11 mouse cellular contexts compared by ENCODE assay signal in the genomic region with DNA sequence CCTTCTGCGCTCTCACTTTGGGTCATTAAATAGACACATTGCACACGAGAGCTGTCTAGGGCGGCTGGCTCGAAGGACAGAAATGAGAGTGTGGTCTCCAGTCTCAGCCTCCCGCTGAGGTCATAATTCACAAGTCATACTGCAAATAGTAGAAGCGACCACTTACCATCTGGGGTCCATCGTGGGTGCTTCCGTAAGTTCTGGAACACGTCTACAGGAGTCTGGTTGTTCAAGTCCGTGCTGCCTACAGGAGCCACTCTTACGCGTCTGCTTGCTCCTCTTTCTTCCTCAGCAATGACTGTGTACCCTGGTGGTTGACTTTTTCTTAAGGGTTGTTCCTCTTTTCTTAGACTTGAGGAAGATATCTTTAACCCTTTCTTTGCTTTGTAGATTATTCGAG. TPM values are rescaled to one million over a fixed set of nuclear protein-coding genes. Genes with fewer than 3 reads are reported as not detected.
DNase-seq lines count a peak whose midpoint lies in the region; ATAC-seq lines count a peak whose summit lies in the region.
"Had no signal": no experiment of that assay in that cellular context is flagged by ENCODE, and none has a peak within 500 bp of the region (broad histone marks: within the 10 kb centered on the region; RNA-seq: fewer than 3 reads in every experiment).

Cd86 (minus strand) TSS at position 300 of the 400 bp plus-strand sequence.

- intact Hi-C loops in left cerebral cortex, postnatal 36 days (cut with DNase I): no loop called here

- WGBS in heart, embryonic 12.5 days: 84% methylated on average over 13 of the region's 13 CpGs

- H3K9ac ChIP-seq in heart, embryonic 12.5 days: no peak within 1 kb of the TSS
- H3K9ac ChIP-seq: neural tube, embryonic 12.5 days had no signal

- H3K27ac ChIP-seq in heart, embryonic 12.5 days (ENCODE audit: poor library complexity, severe bottlenecking): no peak within 1 kb of the TSS
- H3K27ac ChIP-seq: neural tube, embryonic 12.5 days had no signal

- H3K9me3 ChIP-seq in heart, embryonic 12.5 days (replicated peaks): no peaks in the 10 kb centered on the region
- H3K9me3 ChIP-seq: neural tube, embryonic 12.5 days had no signal

- no peaks in the 10 kb centered on the region for H3K36me3 ChIP-seq in heart, embryonic 12.5 days
- H3K36me3 ChIP-seq: neural tube, embryonic 12.5 days had no signal

- no peaks in the 10 kb centered on the region for H3K27me3 ChIP-seq in heart, embryonic 12.5 days (replicated peaks)
- H3K27me3 ChIP-seq: neural tube, embryonic 12.5 days had no signal

- H3K4me3 ChIP-seq in heart, embryonic 12.5 days: no peak within 1 kb of the TSS
- H3K4me3 ChIP-seq: neural tube, embryonic 12.5 days had no signal

- DNase-seq in heart, adult 11 months: peak; percentile 92
- DNase-seq in A20 (ENCODE audit: low read depth, low spot score): peak; percentile 86
- DNase-seq in left cerebral cortex, postnatal 36 days (ENCODE audit: low spot score in 2 of 2): no peak
- no peak for DNase-seq in urinary bladder, postnatal 25 days (ENCODE audit: low spot score)
- DNase-seq in frontal cortex, postnatal 36 days (ENCODE audit: low spot score in 2 of 2): no peak
- DNase-seq: cerebellum, postnatal 25 days had no signal

- ATAC-seq in heart, embryonic 12.5 days (ENCODE audit: insufficient number of reproducible peaks, low FRiP score): no peak
- peak; percentile 92 for ATAC-seq in common myeloid progenitor, adult 5-6 weeks (replicated peaks; ENCODE audit: low read depth, poor library complexity, severe bottlenecking)
- peak; percentile 70; the same call in 1 of the 2 replicates for ATAC-seq in megakaryocyte-erythroid progenitor cell, adult 5-6 weeks (replicated peaks; ENCODE audit: low FRiP score, low TSS enrichment, poor library complexity, severe bottlenecking)

- no peaks in the 10 kb centered on the region for H3K4me1 ChIP-seq in heart, embryonic 12.5 days (replicated peaks)
- H3K4me1 ChIP-seq: neural tube, embryonic 12.5 days had no signal

- no peak within 1 kb of the TSS for H3K4me2 ChIP-seq in heart, embryonic 12.5 days
- H3K4me2 ChIP-seq: neural tube, embryonic 12.5 days had no signal

RNA-seq across cellular contexts. Expression of gene Cd86, which starts in this region (rescaled TPM):
- 0.48 and 0.72 TPM in 2 replicates for polyA plus RNA-seq in heart, embryonic 12.5 days (2016; fragmentation: Nextera tagmentation; extraction: Ambion mirVana)
- total RNA-seq in common myeloid progenitor, adult 5-6 weeks (2017): 1.6 and 3.6 TPM in 2 replicates
- total RNA-seq in megakaryocyte-erythroid progenitor cell, adult 5-6 weeks (2014; fragmentation: Nextera tagmentation): not detected in 2 replicates
- not detected in 2 replicates for total RNA-seq in megakaryocyte-erythroid progenitor cell, adult 5-6 weeks (2017)
- 1 to 10 TPM; 1.5 to 1.8 TPM for total RNA-seq in left cerebral cortex, postnatal 36 days (2021)
- polyA plus RNA-seq: C2C12 had no signal

Comparison
In these comparisons a context has a peak if more than half of its experiments do, and no peak if none do; other contexts are left out.
1. Peak in ATAC-seq in megakaryocyte-erythroid progenitor cell, adult 5-6 weeks; RNA of the gene not detected or under 1 TPM.
2. DNase-seq: peak in heart, adult 11 months (single experiment) and A20 (single experiment); none in left cerebral cortex, postnatal 36 days (0 of 2), urinary bladder, postnatal 25 days (single experiment) and frontal cortex, postnatal 36 days (0 of 2).